Mouse (Mus musculus): ENCODE results near the gene Tle3. TPM values are rescaled to one million over a fixed set of nuclear protein-coding genes. Genes with fewer than 3 reads are reported as not detected.

Gene Tle3
- polyA plus RNA-seq, 1 experiment from 2014 or later = 7.3 TPM

DNA sequence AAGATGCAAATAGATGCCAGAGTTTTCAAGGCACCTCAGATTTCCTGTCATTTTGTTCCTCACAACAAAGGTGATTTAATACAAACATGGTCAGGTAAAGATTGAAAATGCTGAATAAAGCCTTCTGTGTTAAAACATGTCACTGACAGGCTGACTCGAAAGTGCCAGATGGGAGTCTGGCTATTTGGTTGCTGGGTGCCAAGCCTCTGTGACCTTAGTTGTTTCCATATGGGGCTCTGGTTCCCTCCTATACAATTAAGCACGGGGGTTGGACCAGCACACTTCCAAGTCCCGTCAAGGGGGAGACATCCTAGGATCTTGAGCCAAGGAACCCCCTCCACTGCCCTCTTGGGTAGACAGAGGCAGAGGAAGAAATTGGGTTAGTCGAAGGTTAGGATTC lies 13.2 kb upstream of the Tle3 start:
- Histone ChIP-seq H3K27ac (no peak overlapping the region), H3K4me2 (no peak overlapping the region), H3K36me3 (no peaks in the 10 kb centered on the region), H3K4me3 (no peak overlapping the region), H3K9ac (no peak overlapping the region), H3K9me3 (replicated peaks) (peaks cover 3% of the 10 kb centered on the region; the same call in 1 of the 2 replicates), H3K27me3 (peaks cover 94% of the 10 kb centered on the region), H3K4me1 (replicated peaks) (peaks cover 15% of the 10 kb centered on the region)
- ATAC-seq (replicated peaks; ENCODE audit: insufficient number of reproducible peaks, insufficient read depth, low FRiP score, low read depth) = no peak
- WGBS = 67% methylated on average over 4 of the region's 4 CpGs

DNA sequence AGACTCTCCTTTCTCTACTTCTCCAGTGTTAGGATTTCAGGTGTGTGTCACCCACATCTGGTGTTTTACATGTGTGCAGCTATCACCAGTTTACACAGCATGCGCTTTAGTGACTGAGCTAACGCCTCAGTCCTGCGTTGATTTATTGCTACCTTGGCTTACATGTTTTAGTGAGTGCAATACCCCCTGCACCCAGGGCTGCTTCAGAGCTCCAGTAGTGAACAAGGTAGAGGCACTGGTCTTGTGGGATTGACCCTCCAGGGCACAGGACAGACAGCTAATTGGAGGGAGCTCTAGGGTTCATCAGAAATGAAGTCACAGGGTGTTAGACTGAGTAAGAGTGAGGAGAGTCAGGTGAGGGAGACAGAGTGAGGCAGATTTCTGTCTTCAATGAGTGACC lies 12.4 kb upstream of the Tle3 start:
- Histone ChIP-seq H3K9me3 (replicated peaks) (peaks cover 3% of the 10 kb centered on the region; the same call in 1 of the 2 replicates), H3K27me3 (peaks cover 95% of the 10 kb centered on the region), H3K9ac (no peak overlapping the region), H3K4me3 (no peak overlapping the region), H3K4me1 (replicated peaks) (peaks cover 15% of the 10 kb centered on the region), H3K4me2 (no peak overlapping the region), H3K36me3 (no peaks in the 10 kb centered on the region), H3K27ac (no peak overlapping the region)
- no peak for ATAC-seq (replicated peaks; ENCODE audit: insufficient number of reproducible peaks, insufficient read depth, low FRiP score, low read depth)
- 96% methylated on average over 3 of the region's 3 CpGs for WGBS

DNA sequence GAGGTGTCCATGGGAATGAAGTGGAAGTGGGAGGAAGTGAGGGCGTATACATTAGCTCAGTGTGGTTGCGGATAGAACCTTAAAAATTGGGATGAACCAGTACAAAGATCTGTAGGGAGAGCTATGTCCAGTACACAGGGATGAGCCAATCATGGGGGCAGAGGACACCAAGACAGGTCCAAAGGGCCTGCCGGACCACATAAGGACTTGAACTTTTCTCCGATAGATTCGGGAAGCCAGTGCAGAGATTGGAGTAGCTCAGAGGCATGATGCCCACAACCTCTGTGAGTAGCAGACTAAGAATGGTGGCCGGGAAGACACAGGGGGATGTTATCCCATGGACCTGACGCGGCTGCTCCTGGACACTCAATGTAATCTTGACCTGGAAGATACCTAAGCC lies 12.0 kb upstream of the Tle3 start:
- Histone ChIP-seq H3K4me1 (replicated peaks) (peaks cover 15% of the 10 kb centered on the region), H3K9me3 (replicated peaks) (peaks cover 3% of the 10 kb centered on the region; the same call in 1 of the 2 replicates), H3K4me3 (no peak overlapping the region), H3K9ac (no peak overlapping the region), H3K4me2 (no peak overlapping the region), H3K36me3 (no peaks in the 10 kb centered on the region), H3K27me3 (peaks cover 95% of the 10 kb centered on the region), H3K27ac (no peak overlapping the region)
- 89% methylated on average over 8 of the region's 8 CpGs for WGBS
- ATAC-seq (replicated peaks; ENCODE audit: insufficient number of reproducible peaks, insufficient read depth, low FRiP score, low read depth) = no peak

DNA sequence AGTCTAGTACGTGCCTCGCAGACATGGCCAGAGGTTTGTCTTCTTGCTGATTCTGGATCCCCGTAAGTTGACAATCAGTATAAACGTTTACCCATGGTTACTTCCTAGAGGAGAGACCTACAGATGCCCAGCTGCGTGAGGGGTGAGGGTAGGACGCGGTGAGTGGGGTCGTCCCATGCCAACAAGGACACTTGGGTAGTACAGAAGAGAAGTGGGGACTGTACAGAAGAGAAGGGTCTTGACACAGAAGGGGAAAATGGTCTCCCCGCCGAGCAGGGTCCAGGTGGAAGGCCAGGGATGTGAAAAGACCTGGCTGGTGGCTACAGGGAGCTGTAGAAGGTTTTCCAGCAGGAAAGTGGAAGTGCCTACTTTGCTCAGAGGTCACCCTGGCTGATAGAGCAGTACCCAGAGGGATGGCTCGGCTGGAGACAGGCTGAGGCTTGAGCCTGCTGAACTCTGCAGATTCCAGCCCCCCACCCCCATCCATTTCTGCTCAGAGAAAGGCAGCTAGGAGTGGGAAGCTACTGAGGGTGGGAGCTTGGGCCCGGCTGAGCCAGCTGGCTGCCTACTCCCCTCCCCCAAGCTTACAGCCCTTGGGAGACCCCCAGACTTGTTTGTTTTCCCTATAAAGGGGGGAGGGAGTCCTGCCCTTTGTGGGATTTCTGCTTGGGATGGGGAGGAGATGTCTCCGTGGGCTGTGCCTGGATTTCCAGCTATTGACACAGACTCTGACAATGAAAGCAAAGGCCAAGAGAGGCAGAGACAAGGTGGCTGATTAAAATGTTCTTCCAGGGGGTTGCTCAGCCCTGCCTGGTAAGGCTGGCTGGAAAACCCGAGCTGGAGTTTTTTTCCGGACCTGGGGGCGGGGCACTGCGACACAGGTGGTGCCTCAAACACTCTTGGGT lies 11.2 kb upstream of the Tle3 start:
- Histone ChIP-seq H3K36me3 (no peaks in the 10 kb centered on the region), H3K4me3 (no peak overlapping the region), H3K4me1 (replicated peaks) (peaks cover 15% of the 10 kb centered on the region), H3K27ac (peak overlapping the region; percentile 54; the same call in 1 of the 2 replicates), H3K9ac (no peak overlapping the region), H3K4me2 (peak overlapping the region; percentile 52), H3K9me3 (replicated peaks) (peaks cover 3% of the 10 kb centered on the region; the same call in 1 of the 2 replicates), H3K27me3 (peaks cover 95% of the 10 kb centered on the region)
- ATAC-seq (replicated peaks; ENCODE audit: insufficient number of reproducible peaks, insufficient read depth, low FRiP score, low read depth) = peak; percentile 74
- 27% methylated on average over 17 of the region's 17 CpGs for WGBS

DNA sequence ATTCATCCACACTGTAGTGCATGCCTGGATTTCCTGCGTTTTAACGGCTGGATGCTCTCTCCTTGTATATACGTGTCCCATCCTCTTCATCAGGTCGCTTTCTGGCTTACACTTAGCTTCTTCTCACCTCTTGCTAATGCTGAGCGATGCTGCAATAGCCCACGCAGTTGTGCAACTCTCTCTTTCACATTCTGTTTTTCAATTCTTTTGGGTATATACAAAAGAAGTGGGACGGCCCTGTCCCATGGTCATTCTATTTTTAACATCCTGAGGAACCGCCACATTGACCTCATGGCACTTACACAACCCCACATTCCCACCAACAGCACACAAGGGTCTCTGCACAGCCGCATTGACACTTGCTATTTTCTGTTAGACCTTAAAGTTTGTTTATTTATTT lies 9.0 kb upstream of the Tle3 start:
- H3K27me3 ChIP-seq = peaks cover 98% of the 10 kb centered on the region
- WGBS = 55% methylated on average over 9 of the region's 9 CpGs
- no peak overlapping the region for H3K4me3 ChIP-seq
- H3K9ac ChIP-seq = no peak overlapping the region
- no peak for ATAC-seq (replicated peaks; ENCODE audit: insufficient number of reproducible peaks, insufficient read depth, low FRiP score, low read depth)
- peaks cover 17% of the 10 kb centered on the region for H3K4me1 ChIP-seq (replicated peaks)
- H3K36me3 ChIP-seq = no peaks in the 10 kb centered on the region
- H3K27ac ChIP-seq = no peak overlapping the region
- no peak overlapping the region for H3K4me2 ChIP-seq
- no peaks in the 10 kb centered on the region for H3K9me3 ChIP-seq (replicated peaks)

DNA sequence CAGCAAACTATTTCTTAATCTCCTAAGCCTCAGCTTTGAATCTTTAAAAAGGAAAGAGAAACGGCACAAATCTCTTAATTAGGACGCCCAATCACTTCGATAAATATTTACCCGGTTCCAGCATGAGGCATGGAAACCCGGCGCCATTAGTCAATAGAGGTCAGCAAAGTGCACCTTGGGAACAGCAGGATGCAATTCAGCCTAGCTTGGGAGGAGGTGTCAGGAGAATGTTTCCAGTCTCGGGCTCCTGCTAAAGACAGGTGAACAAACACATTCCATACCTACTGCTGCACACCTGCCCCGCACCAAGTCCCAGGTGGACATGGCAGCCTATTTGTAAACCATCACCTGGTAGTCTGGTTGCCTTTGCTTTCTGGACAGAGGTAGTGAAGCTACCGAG lies 6.1 kb upstream of the Tle3 start:
- 49% methylated on average over 9 of the region's 9 CpGs for WGBS
- peaks cover 71% of the 10 kb centered on the region for H3K27me3 ChIP-seq

DNA sequence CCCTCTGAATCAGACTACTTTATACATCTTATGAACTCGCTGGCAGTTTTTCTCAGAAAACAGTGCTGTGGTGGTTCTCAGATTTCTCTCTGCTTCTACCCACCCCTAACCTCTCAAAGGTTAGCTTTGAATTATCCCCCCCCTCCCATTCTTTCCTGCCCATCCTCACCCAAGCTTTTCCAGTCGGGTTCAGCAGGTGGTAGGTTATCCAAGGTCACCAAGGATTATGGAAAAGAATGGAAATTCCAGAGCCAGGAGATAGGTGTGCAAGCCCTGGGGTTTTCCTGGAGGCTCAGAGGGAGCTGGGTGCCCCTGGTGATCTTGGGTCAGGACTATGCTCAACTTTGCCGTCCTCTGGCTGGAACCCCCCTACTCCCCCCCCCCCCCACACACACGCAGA lies 5.0 kb upstream of the Tle3 start:
- Histone ChIP-seq H3K4me1 (replicated peaks) (peaks cover 32% of the 10 kb centered on the region), H3K9ac (no peak overlapping the region), H3K36me3 (no peaks in the 10 kb centered on the region), H3K9me3 (replicated peaks) (no peaks in the 10 kb centered on the region), H3K27ac (no peak overlapping the region), H3K4me2 (no peak overlapping the region), H3K27me3 (peaks cover 62% of the 10 kb centered on the region), H3K4me3 (no peak overlapping the region)
- WGBS = 52% methylated on average over 4 of the region's 4 CpGs
- ATAC-seq (replicated peaks; ENCODE audit: insufficient number of reproducible peaks, insufficient read depth, low FRiP score, low read depth) = no peak

More for the DNA sequence above, 6.1 kb upstream of the Tle3 start:
- Histone ChIP-seq H3K27ac (no peak overlapping the region), H3K4me1 (replicated peaks) (peaks cover 28% of the 10 kb centered on the region), H3K36me3 (no peaks in the 10 kb centered on the region), H3K4me3 (no peak overlapping the region), H3K9me3 (replicated peaks) (no peaks in the 10 kb centered on the region), H3K4me2 (no peak overlapping the region), H3K9ac (no peak overlapping the region)
- ATAC-seq (replicated peaks; ENCODE audit: insufficient number of reproducible peaks, insufficient read depth, low FRiP score, low read depth) = no peak

DNA sequence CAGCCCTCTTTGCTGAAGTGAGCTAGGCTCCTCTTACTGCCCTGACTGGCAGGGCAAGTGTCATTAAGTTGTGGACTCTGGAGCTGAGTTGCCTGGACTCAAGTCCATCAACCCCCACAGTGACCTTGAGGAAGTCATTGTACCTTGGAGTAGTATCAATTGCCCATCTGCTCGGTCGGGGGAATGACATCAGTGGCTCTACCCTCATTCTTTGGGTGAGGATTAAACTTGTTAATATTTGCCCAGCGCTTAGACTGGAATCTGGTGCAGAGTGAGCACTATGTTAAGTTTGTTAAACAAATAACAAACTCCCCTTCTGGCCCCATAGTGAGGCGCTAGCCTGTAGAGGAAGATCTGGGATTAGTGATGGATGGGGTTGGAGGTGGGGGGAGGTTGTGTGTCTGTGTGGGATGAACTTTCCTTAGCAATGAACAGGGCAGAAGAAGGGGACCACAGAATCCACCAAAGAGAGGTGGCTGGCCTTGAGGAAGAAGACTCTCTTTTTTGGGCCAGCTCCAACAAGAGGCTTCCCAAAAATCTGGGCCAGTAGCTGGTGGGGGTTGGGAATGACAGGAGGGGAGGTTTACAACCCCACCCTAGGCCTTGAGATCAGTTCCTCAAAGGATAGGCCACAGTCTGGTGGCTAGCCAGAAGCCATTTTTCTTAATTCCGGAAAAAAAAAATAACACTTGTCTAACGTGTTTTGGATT lies 4.2 kb upstream of the Tle3 start:
- H3K9ac ChIP-seq = no peak overlapping the region
- no peak overlapping the region for H3K27ac ChIP-seq
- peaks cover 39% of the 10 kb centered on the region for H3K4me1 ChIP-seq (replicated peaks)
- no peak overlapping the region for H3K4me3 ChIP-seq
- no peaks in the 10 kb centered on the region for H3K36me3 ChIP-seq
- 37% methylated on average over 6 of the region's 6 CpGs for WGBS
- no peak overlapping the region for H3K4me2 ChIP-seq
- H3K27me3 ChIP-seq = peaks cover 53% of the 10 kb centered on the region
- no peak for ATAC-seq (replicated peaks; ENCODE audit: insufficient number of reproducible peaks, insufficient read depth, low FRiP score, low read depth)
- H3K9me3 ChIP-seq (replicated peaks) = no peaks in the 10 kb centered on the region

DNA sequence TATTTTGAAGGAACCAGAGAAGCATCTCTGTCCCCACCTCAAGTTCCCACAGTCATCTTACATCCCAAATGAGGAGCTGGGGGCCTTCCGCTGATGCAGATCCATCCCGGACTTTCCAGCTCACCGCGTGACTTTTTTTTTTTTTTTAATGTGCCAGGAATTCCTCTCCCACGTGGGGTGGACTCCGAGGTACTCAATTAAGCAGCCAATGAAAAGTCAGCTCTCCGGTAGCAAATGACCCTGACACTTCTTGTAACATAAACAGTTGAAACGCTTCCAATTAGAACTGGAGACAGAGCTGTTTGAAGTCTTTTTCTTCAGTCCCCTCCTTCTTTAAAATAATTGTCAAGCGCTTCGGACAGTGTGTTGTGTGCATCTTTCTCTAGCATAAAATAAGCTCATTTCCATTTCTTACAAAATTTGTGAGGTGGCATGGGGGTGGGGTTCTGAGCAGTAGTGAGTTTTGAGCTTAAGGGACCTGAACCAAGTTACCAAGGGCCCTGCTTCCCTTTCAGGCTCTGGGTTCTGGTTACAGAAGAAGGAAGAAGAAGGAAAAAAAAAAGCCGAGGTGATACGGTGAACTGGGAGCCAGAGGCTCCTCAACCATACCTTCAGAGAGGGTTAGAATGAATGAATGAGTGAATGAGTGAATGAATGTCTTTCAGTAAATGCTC lies 3.5 kb upstream of the Tle3 start:
- H3K4me3 ChIP-seq = peak overlapping the region; percentile 32
- peak overlapping the region; percentile 68 for H3K4me2 ChIP-seq
- 0 out of 2 replicates have a peak overlapping the region, but pooled peaks have one; percentile 15 for H3K9ac ChIP-seq
- H3K27me3 ChIP-seq = peaks cover 48% of the 10 kb centered on the region
- ATAC-seq (replicated peaks; ENCODE audit: insufficient number of reproducible peaks, insufficient read depth, low FRiP score, low read depth) = no peak
- H3K36me3 ChIP-seq = no peaks in the 10 kb centered on the region
- H3K27ac ChIP-seq = peak overlapping the region; percentile 45
- no peaks in the 10 kb centered on the region for H3K9me3 ChIP-seq (replicated peaks)
- 4% methylated on average over 12 of the region's 12 CpGs for WGBS
- peaks cover 43% of the 10 kb centered on the region for H3K4me1 ChIP-seq (replicated peaks)

DNA sequence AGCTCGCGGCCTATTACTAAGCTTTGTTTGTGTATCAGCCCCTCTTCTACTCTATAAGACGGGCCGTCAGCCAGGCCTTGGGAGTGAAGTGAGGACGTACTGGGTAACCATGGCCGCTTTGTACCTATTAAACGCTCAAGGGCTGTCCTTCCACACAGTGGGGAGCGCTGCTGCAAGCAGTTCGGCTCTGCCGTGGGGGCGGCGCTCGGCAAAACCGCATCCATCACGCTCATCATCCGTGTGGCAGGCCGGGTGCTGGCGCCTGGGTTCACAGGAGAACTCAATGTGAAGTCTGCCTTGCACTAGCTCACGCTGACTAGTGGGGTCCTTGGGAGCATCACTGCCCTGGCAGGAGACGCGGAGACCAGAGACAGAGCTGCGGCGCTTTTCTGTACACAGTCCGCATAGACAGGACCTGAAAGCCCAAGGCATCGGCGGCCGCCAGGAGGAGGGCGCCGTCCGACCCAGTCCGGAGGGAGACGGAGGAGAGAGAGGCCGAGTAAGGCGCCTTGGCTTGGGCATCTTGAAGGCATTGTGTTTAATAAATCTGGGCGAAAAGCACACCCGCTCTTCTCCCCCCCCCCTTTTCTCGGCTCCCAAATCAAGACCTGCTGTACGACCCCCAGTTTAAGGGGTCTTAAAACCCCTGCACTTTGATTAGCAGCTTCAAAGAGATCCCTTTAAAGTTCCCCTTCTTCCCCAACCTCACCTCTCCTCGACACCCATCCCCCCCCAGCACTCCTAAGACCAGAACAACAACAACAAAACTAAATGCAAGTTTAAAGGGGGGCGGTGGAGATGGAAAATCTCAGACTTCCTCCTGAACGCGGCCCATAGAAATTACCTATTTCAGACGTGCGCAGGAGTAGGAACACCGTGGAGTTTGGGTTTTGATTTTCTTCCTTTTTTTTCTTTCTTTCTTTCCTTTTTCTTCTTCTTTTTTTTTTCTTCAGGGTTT lies 2.6 kb upstream of the Tle3 start:
- H3K27ac ChIP-seq = peak overlapping the region; percentile 45; the same call in 1 of the 2 replicates
- H3K9ac ChIP-seq = peak overlapping the region; percentile 15; the same call in 1 of the 2 replicates
- peak overlapping the region; percentile 68 for H3K4me2 ChIP-seq
- no peaks in the 10 kb centered on the region for H3K9me3 ChIP-seq (replicated peaks)
- WGBS = 1% methylated on average over 45 of the region's 45 CpGs
- ATAC-seq (replicated peaks; ENCODE audit: insufficient number of reproducible peaks, insufficient read depth, low FRiP score, low read depth) = no peak
- H3K27me3 ChIP-seq = peaks cover 48% of the 10 kb centered on the region
- H3K4me3 ChIP-seq = peak overlapping the region; percentile 32
- H3K36me3 ChIP-seq = no peaks in the 10 kb centered on the region
- H3K4me1 ChIP-seq (replicated peaks) = peaks cover 52% of the 10 kb centered on the region
